Mouse (Mus musculus) lung, embryonic 14.5 days (tissue): ENCODE measurements around the gene Itih3. TPM values are rescaled to one million over a fixed set of nuclear protein-coding genes. Genes with fewer than 3 reads are reported as not detected.

ENCODE experiments used
- ATAC-seq: fragments of 200-750 bp; cut with Nextera tagmentation; 2 replicates; pipeline ENCODE4 v1.8.0; 2017; ENCODE audit warnings: mild to moderate bottlenecking, moderate TSS enrichment, moderate library complexity; ENCODE audit not compliant: insufficient read depth
- DNase-seq: peaks from one replicate; pipeline ENCODE4 v3.0.0-alpha.2; 2015
- H3K27ac ChIP-seq: fragments of 300-500 bp; sonication (generic); 2 replicates; pipeline ENCODE4 v1.5.1; 2014; ENCODE audit warnings: low read depth, mild to moderate bottlenecking, moderate library complexity
- H3K27me3 ChIP-seq: fragments of 300-500 bp; sonication (generic); 2 replicates; pipeline ENCODE4 v1.6.1; 2014; ENCODE audit warnings: low read length, control low read depth; ENCODE audit not compliant: insufficient read depth
- H3K36me3 ChIP-seq: fragments of 300-500 bp; sonication (generic); 2 replicates; pipeline ENCODE4 v1.6.1; 2014; ENCODE audit warnings: control low read depth; ENCODE audit not compliant: insufficient read depth
- H3K4me1 ChIP-seq: fragments of 300-500 bp; sonication (generic); 2 replicates; pipeline ENCODE4 v1.6.1; 2014; ENCODE audit warnings: antibody characterized with exemption, control low read depth; ENCODE audit not compliant: insufficient read depth
- H3K4me2 ChIP-seq: fragments of 300-500 bp; sonication (generic); 2 replicates; pipeline ENCODE4 v1.6.1; 2014; ENCODE audit warnings: mild to moderate bottlenecking
- H3K4me3 ChIP-seq: fragments of 300-500 bp; sonication (generic); 2 replicates; pipeline ENCODE4 v1.5.1; 2014; ENCODE audit warnings: low read depth, low read length
- H3K9ac ChIP-seq: fragments of 300-500 bp; sonication (generic); 2 replicates; pipeline ENCODE4 v1.6.1; 2014
- H3K9me3 ChIP-seq: fragments of 300-500 bp; sonication (generic); 2 replicates; pipeline ENCODE4 v1.6.1; 2016; ENCODE audit warnings: low read depth, low read length, control low read depth
- CTCF ChIP-seq: IDR thresholded peaks from 2 replicates; pipeline ENCODE4 v1.5.1; 2016; ENCODE audit warnings: antibody characterized with exemption, low read depth
- WGBS: fragments of 180-500 bp; shearing (Covaris S2); extraction: QIAGEN DNeasy Blood & Tissue Kit; methylation state at CpG from one replicate; pipeline ENCODE4 v1.1.7; 2014; 5-methylcytosine and 5-hydroxymethylcytosine counted together
- polyA plus RNA-seq: library from polyadenylated mRNA; unstranded; fragments of >200 nt; fragmentation: Nextera tagmentation; extraction: Ambion mirVana; gene quantifications from 2 replicates; pipeline ENCODE4 v1.2.1, GENCODE M21; 2014

The Itih3 gene
- 0.31 and 0.71 TPM in 2 replicates for polyA plus RNA-seq

GRCm38 (mm10) chr14:30923375-30924105 lies at the start of gene Itih3:
Gene Itih3 (minus strand): TSS chr14:30923760.
- Histone ChIP-seq H3K9ac (no peak within 1 kb of the TSS), H3K9me3 (no peaks in the 10 kb centered on the region), H3K4me2 (no peak within 1 kb of the TSS), H3K27ac (peak within 1 kb of the TSS; percentile 33; the same call in 1 of the 2 replicates), H3K4me1 (peaks cover 4% of the 10 kb centered on the region; the same call in 1 of the 2 replicates), H3K36me3 (no peaks in the 10 kb centered on the region), H3K4me3 (no peak within 1 kb of the TSS), H3K27me3 (no peaks in the 10 kb centered on the region)
- peak; percentile 33; the same call in 1 of the 2 replicates for ATAC-seq
- no peak for DNase-seq
- TF ChIP-seq CTCF = no peak
- WGBS = 34% methylated on average over 6 of the region's 6 CpGs

- Histone ChIP-seq H3K27ac (no peak overlapping the region), H3K36me3 (peaks cover 13% of the 10 kb centered on the region; the same call in 1 of the 2 replicates), H3K4me1 (no peaks in the 10 kb centered on the region), H3K4me3 (no peak overlapping the region), H3K4me2 (no peak overlapping the region), H3K9ac (no peak overlapping the region), H3K9me3 (no peaks in the 10 kb centered on the region), H3K27me3 (no peaks in the 10 kb centered on the region)
- ATAC-seq (no peak), DNase-seq (no peak)
- WGBS = 78% methylated on average over 1 of the region's 1 CpGs
- no peak for TF ChIP-seq CTCF
These were observed 36.8 kb upstream of the Itih3 start for GRCm38 (mm10) chr14:30960366-30960765.

GRCm38 (mm10) chr14:30959031-30959430 lies 35.5 kb upstream of the Itih3 start:
- no peak overlapping the region for H3K9ac ChIP-seq
- ATAC-seq (no peak), DNase-seq (no peak)
- H3K4me1 ChIP-seq = no peaks in the 10 kb centered on the region
- TF ChIP-seq CTCF = no peak
- H3K27me3 ChIP-seq = no peaks in the 10 kb centered on the region
- H3K4me3 ChIP-seq = no peak overlapping the region
- peaks cover 13% of the 10 kb centered on the region; the same call in 1 of the 2 replicates for H3K36me3 ChIP-seq
- no peaks in the 10 kb centered on the region for H3K9me3 ChIP-seq
- 83% methylated on average over 4 of the region's 4 CpGs for WGBS
- no peak overlapping the region for H3K4me2 ChIP-seq
- H3K27ac ChIP-seq = no peak overlapping the region

- no peaks in the 10 kb centered on the region for H3K4me1 ChIP-seq
- WGBS = 71% methylated on average over 2 of the region's 2 CpGs
These were observed 35.0 kb upstream of the Itih3 start for GRCm38 (mm10) chr14:30958517-30958916.

GRCm38 (mm10) chr14:30951154-30951825 lies 27.7 kb upstream of the Itih3 start, which contains the start of gene Nek4:
Gene Nek4 (plus strand): TSS chr14:30951377.
- peak; percentile 100 for ATAC-seq
- Histone ChIP-seq H3K4me1 (0 out of 2 replicates have a peak, but pooled peaks cover 3% of the 10 kb centered on the region), H3K27me3 (no peaks in the 10 kb centered on the region), H3K4me2 (peak within 1 kb of the TSS; percentile 76), H3K27ac (peak within 1 kb of the TSS; percentile 62; the same call in 1 of the 2 replicates), H3K9me3 (no peaks in the 10 kb centered on the region), H3K9ac (peak within 1 kb of the TSS; percentile 79), H3K4me3 (peak within 1 kb of the TSS; percentile 71), H3K36me3 (peaks cover 4% of the 10 kb centered on the region; the same call in 1 of the 2 replicates)
- TF ChIP-seq CTCF = peak; percentile 43
- DNase-seq = peak; percentile 99
- WGBS = under 1% methylated on average over 57 of the region's 57 CpGs

More at GRCm38 (mm10) chr14:30958517-30958916, 35.0 kb upstream of the Itih3 start:
- no peak overlapping the region for H3K4me2 ChIP-seq
- H3K9me3 ChIP-seq = no peaks in the 10 kb centered on the region
- H3K27ac ChIP-seq = no peak overlapping the region
- DNase-seq (no peak), ATAC-seq (no peak)
- no peak for TF ChIP-seq CTCF
- peaks cover 9% of the 10 kb centered on the region; the same call in 1 of the 2 replicates for H3K36me3 ChIP-seq
- no peak overlapping the region for H3K9ac ChIP-seq
- H3K27me3 ChIP-seq = no peaks in the 10 kb centered on the region
- no peak overlapping the region for H3K4me3 ChIP-seq

GRCm38 (mm10) chr14:30949986-30950385 lies 26.4 kb upstream of the Itih3 start:
- no peak for TF ChIP-seq CTCF
- WGBS = 89% methylated on average over 10 of the region's 10 CpGs
- Histone ChIP-seq H3K4me2 (no peak overlapping the region), H3K9me3 (no peaks in the 10 kb centered on the region), H3K9ac (no peak overlapping the region), H3K27ac (no peak overlapping the region), H3K4me1 (0 out of 2 replicates have a peak, but pooled peaks cover 3% of the 10 kb centered on the region), H3K27me3 (no peaks in the 10 kb centered on the region), H3K4me3 (no peak overlapping the region), H3K36me3 (no peaks in the 10 kb centered on the region)
- DNase-seq (no peak), ATAC-seq (no peak)

- Histone ChIP-seq H3K4me1 (no peaks in the 10 kb centered on the region), H3K9ac (no peak overlapping the region), H3K27ac (no peak overlapping the region), H3K36me3 (no peaks in the 10 kb centered on the region), H3K4me2 (no peak overlapping the region), H3K27me3 (no peaks in the 10 kb centered on the region), H3K4me3 (no peak overlapping the region), H3K9me3 (no peaks in the 10 kb centered on the region)
- DNase-seq (no peak), ATAC-seq (no peak)
- TF ChIP-seq CTCF = no peak
- 72% methylated on average over 2 of the region's 2 CpGs for WGBS
These were observed 21.2 kb upstream of the Itih3 start for GRCm38 (mm10) chr14:30944745-30945144.
